In the genomic region with DNA sequence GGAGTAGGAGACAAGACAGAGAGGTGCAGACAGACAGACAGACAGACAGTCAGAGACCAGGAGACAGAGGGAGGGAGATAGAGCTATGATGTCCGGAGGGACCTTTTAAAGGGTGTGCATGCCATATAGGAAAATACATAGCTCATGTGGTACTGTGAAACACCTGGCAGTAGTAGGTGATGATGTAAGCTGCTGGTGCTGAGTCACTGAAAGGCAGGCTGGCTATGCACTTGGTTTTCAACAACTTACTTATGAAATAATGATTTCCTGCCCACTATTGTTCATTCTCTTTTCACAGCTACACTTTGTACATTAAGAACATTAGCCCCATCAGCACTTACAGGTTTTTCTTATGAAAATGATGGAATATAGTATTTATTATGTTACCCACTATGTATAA, we compare ENCODE assay signal across 14 mouse cellular contexts.
"Had no signal": no experiment of that assay in that cellular context is flagged by ENCODE, and none has a peak within 500 bp of the region (broad histone marks: within the 10 kb centered on the region; RNA-seq: fewer than 3 reads in every experiment).

No protein-coding gene starts in this region.

- ATAC-seq: midbrain, embryonic 13.5 days; midbrain, embryonic 15.5 days had no signal

- DNase-seq: lung, adult 18-20 months; lung, embryonic 14.5 days; lung, postnatal 10 days; lung, postnatal 36 days; retina, postnatal 1 day; right cerebral cortex, adult 18-20 months; right cerebral cortex, postnatal 25 days; right cerebral cortex, postnatal 4 days; spleen, adult 18-20 months; thymus, adult 18-20 months; thymus, postnatal 14 days; thymus, postnatal 36 days had no signal
